Mouse (Mus musculus): ENCODE data around the gene Dxo. TPM values are rescaled to one million over a fixed set of nuclear protein-coding genes. Genes with fewer than 3 reads are reported as not detected.
"Not testable (repeated sequence)": the region's sequence is repeated elsewhere in the genome, so short reads cannot be mapped to it uniquely, and the experiment has no call there.

The Dxo gene
- total RNA-seq, 2 experiments from 2014 or later: 36.7 to 37.7 TPM

DNA sequence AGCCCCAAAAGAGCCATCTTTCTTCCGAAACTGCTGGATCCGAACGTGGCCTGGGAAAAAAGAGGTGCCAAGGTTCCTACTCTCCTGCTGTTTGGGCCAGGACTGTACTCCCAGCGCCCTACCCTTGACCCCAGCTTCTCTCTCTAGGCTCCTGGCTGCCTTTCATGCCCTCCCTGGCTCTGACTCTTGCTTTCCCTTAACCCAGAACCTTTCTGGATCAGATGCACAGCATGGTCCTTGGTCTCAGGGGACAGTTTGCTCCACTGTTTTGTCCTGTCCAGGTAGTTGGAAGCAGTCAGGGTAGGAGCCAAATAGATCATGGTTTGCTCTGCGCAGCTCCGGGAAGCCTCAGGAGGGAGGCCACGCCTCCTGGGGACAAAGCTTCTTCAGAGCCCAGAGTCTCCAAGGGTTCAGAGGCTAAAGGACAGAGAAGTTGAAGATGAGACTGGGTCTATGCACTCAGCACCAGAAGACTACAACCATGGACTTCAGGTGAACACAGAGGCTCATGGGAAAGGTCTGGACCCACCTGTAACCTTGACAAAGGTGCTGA is 21.9 kb upstream of the Dxo start:
- DNase-seq (ENCODE audit: extremely low spot score in 1 of 2, low spot score in 1 of 2): no peak

DNA sequence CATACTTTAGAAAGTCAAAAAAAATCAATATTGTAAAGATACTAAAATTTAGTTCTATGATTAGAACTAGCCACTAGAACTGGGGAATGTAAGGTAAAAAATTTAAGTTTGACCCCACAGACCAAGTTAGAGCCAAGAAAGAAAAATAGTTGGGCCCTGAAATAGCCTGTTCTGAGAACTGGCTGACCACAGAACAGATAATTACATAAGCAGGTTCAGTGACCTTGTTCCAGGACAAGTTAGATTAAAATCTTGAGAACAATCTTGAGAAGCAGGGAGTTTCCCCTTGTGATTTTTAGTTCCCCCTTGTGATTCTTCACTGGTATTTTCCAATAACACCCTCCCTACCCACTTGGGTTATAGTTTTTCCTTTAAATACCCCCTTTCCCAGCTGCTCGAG is 6.0 kb upstream of the Dxo start:
- not testable (repeated sequence) for DNase-seq (ENCODE audit: extremely low spot score in 1 of 2, low spot score in 1 of 2)

DNA sequence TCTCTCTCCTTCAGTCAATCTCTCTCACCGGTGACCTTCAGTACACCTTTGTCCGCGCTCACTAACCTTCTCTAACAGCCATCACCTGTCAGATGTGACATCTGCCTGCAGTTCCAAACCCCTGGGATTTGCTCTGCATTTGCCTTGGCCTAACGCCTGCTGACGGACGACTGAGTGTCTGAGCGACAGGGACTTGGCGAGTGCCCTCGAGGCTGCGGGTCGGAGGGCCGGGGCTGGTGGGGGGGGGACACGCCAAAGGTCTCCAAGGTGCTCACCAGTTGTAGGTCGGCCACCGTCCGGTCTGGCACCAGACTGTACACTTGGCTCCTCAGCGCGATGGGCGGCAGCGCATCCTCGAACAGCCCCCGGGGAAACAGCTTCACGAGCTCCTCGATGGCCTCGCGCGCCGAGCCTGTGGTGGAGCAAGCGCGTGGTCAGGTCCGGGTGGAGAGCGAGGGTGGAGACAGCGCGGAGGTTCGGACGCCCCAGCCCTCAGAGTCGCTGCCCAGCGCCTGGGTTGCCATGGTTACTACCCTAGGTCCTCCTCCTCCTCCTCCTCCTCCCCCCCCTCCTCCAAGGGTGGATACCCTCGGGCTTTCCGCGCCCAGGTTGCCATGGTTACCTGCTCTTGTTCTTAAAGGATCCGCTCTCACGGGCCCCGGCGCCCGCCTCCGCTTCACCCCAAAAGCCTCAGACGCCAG is 514 bp upstream of the Dxo start:
- DNase-seq (ENCODE audit: extremely low spot score in 1 of 2, low spot score in 1 of 2): no peak

DNA sequence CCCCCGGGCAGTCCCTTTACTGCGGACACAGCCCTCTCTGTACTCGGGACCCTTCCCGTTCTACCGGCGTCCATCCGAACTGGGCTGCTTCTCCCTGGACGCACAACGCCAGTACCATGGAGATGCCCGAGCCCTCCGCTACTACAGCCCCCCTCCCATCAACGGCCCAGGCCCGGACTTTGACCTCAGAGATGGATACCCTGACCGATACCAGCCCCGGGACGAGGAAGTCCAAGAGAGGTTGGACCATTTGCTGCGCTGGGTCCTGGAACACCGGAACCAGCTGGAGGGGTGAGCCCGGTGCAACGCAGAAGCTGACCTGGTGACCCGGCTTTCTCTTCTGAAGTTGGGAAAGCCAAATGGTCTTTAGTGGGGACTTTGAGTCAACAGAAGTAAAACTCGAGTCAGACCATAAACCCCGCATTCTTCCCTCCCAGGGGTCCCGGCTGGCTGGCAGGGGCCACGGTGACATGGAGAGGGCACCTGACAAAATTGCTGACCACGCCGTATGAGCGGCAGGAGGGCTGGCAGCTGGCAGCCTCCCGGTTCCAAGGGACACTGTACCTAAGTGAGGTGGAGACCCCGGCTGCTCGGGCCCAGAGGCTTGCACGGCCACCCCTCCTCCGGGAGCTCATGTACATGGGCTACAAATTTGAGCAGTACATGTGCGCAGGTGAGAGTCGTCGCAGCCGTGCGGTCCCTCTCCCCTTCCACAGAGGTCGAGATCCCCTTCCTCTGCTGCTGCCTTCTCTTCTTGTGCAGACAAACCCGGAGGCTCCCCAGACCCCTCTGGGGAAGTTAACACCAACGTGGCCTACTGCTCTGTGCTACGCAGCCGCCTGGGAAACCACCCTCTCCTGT is 875 bp downstream of the Dxo start:
- DNase-seq (ENCODE audit: extremely low spot score in 1 of 2, low spot score in 1 of 2): no peak

DNA sequence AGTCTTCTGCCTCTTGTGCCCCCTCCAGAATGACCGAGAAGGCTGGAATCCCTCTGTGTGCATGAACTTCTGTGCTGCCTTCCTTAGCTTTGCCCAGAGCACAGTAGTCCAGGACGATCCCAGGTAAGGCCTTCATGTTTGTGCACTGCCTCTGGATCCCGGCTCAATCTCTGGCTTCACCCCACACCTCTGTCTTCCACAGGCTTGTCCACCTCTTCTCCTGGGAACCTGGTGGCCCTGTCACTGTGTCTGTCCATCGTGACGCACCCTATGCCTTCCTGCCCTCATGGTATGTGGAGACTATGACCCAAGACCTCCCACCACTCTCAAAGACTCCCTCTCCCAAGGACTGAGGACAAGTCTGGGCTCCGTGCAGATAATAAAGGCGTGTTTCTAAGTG is 2.0 kb downstream of the Dxo start:
- no peak for DNase-seq (ENCODE audit: extremely low spot score in 1 of 2, low spot score in 1 of 2)

DNA sequence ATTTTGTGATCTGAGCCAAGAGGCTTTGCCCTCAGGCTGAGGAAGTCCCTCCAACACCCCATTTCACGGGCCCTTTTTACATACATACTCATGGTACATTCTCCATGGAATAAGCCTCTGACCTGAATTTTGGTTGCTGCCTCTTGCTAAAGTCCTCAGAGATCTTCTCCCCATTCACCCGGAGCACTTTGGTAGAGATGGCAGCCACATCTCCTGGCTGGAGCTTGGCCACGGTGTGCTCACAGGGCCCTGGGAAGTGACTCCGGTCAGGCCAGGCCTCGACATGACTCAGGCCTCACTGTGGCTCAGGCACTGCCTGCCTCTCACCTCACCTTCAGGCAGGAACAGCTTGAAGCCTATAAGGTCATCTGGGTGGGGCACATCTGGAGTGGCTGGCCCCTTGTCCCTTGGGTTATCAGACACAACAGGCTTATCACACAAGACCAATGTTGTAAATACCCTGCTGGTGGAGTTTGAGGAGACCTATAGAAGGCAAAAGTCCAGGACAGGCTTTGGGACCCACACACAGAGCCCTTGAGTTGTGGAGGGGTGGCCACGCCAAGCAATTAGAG is 4.0 kb downstream of the Dxo start:
- DNase-seq (ENCODE audit: extremely low spot score in 1 of 2, low spot score in 1 of 2): no peak

DNA sequence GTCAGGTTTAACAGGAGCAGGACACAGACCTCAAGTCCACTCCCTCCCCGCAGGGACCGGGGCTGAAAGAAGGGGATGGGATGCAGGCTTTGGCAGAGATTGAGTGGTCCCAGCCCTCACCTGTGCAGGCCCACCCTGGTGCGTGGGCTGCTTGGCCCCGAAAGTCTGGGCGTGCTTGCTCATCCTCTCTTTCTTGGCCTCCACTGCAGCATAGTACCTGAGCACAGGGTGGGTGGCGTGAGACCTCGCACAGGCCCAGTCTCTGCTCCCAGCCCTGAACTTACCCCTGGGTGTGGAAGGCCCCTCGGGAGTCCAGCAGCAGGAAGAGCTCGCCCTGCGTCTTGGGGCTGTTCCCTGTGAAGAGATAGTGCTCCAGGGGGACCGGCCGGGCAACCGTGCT is 8.1 kb downstream of the Dxo start:
- DNase-seq (ENCODE audit: extremely low spot score in 1 of 2, low spot score in 1 of 2): no peak

DNA sequence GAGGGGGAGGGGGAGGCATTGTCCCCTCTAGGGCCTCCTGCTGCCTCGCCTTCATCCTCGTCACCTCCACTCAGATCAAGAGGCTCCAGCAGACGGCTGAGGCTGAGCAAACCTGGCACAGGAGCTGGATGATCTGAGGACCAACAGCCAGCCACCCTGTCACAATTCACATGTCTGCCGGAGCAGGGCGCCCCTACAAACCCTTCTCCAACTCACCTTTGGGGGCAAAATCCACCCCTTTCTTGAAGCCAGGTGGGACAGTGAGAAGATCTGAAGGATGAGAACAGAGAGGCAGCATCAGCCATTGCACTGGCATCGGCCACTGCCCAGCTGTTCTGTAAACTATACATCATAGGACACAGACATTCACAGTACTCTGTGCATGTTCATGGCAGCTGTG is 10.4 kb downstream of the Dxo start:
- DNase-seq (ENCODE audit: extremely low spot score in 1 of 2, low spot score in 1 of 2): no peak

DNA sequence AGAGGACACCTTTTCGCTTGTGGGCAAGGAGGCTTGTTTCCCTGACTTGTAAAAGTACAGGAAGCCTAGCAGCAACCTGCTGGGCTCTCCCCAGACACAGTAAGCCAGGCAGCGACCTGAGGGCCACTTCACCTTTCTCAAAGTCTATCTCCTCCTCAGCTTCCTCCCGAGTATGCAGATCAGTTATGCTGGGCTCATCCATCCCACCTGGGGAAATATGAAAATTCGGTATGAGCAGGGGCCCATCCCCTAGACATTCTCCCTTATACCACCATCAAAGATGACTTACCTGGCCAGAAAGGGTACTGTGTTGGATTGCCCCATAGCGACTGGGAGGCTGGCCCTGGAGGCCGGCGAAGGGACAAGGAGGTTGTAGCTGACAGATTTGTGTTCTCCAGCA is 10.8 kb downstream of the Dxo start:
- no peak for DNase-seq (ENCODE audit: extremely low spot score in 1 of 2, low spot score in 1 of 2)

DNA sequence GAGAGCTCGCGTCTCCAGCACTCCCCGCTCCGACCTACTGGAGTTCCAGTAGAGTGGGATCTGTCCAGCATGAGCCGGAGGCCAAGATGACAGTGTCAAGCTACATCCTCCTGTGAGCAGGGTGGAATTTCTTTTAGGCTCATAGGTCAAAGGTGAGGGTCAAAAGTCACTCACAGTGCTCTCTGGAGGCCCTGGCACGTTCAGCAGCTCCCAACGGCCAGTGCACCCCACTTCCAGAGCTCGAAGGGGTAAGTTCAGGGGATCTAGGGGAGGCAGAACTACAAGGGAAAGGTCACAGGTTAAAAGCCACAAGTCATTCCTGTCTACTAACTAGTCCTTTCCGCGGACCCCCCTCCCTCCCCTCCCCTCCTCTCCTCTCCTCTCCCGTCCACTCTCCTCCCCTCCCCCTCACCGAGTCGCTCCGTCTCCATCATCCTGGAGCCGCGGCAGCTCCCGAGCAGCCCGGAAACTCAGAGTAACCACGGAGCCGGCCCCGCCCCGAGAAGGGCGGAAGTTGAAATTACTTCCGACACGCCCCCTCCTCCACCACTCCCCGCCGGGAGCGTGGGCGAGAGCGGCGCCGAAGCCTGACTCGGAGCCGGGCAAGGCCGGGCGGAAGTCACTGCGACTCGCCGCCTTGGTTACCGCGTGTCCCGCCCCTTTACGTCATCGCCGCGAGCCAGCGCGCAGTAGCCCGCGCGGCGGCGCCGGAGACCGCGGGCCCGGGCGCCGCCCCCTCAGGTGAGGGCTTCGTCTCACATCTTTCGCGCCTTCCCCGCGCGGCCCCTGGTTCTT is 13.1 kb downstream of the Dxo start, which contains the start of the genes Skiv2l and Nelfe:
Gene Skiv2l (minus strand): TSS at position 489 of the 795 bp plus-strand sequence.
Gene Nelfe (plus strand): TSS at position 670 of the 795 bp plus-strand sequence.
- DNase-seq (ENCODE audit: extremely low spot score in 1 of 2, low spot score in 1 of 2): peak; percentile 92 to 94

DNA sequence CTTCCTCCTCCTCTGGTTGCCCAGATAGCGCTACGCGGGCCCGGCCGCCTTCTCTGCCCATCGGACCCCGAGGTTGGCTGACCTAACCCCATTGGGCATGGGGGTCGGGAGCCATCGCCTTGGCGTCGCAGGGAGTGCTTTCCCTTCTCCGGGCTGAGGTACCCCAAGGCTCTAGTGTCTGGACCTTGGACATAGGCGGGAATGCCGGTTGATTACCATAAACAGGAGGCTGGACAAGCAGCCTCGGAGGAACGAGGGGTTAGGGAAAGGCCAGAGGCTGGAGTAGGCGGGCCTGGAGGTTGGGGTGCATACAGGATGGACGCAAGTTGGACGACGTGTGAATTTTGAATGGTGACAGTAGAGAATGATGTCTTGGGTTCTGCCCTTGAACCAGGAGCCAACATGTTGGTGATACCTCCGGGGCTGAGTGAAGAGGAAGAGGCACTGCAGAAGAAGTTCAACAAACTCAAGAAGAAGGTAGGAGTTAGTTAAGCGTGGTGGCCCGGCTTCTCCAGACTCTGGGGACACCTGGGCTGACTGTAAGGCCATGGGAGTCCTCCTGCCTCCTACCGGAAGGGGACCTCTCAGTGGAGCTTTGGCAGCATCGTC is 13.8 kb downstream of the Dxo start:
- DNase-seq (ENCODE audit: extremely low spot score in 1 of 2, low spot score in 1 of 2): no peak

DNA sequence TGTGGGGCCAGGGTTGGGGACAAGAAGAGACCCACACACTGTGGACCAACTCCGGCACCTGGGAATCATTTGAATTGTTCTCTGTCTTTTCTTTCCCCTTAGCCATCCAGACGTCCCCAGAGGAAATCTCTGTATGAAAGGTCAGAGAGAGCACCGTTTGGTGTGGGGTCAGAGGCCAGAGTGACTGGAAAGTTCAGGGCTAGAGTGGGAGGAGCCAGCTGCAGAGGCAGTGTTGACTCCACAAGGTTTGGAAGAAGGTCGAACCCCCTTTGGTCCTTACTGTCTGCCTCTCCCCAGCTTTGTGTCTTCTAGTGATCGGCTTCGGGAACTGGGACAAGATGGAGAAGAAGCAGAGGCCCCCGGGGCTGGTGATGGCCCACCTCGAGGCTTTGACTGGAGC is 16.7 kb downstream of the Dxo start:
- DNase-seq (ENCODE audit: extremely low spot score in 1 of 2, low spot score in 1 of 2): no peak

DNA sequence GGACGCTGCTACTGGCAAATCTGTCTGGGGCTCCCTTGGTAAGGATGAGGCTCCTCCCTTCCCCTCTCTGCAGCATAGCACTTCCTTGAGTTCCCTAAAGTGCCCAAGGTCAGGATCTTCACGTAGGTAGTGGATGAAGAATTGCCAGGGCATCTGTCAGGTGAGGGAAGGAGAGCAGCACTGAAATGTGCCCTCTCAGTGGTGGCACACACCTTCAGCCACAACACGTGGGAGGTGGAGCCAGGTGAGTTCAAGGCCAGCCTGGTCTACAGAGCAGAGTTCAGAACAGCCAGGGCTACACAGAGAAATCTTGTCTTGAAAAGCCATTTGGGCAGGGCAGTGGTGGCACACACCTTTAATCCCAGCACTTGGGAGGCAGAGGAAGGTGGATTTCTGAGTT is 17.9 kb downstream of the Dxo start:
- no peak for DNase-seq (ENCODE audit: extremely low spot score in 1 of 2, low spot score in 1 of 2)

DNA sequence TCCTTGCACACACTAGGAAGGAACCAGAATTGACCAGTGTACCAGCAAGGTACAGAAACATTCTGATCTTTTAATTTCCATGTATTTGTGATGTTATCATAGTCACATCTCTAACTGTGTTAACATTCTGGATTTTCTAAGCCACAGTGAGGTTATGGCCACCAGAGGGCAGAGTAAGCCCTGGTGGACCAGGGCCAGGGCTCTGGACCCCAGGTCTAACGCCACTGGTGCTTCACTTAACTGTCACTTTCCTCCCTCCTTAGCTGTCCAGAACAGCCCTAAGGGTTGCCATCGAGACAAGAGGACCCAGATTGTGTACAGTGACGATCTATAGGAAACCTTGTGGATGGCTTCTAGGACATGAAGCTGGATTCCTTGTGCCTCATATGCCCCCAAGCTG is 19.0 kb downstream of the Dxo start:
- peak in 1 of 2 experiments; percentile 60 for DNase-seq (ENCODE audit: extremely low spot score in 1 of 2, low spot score in 1 of 2)

DNA sequence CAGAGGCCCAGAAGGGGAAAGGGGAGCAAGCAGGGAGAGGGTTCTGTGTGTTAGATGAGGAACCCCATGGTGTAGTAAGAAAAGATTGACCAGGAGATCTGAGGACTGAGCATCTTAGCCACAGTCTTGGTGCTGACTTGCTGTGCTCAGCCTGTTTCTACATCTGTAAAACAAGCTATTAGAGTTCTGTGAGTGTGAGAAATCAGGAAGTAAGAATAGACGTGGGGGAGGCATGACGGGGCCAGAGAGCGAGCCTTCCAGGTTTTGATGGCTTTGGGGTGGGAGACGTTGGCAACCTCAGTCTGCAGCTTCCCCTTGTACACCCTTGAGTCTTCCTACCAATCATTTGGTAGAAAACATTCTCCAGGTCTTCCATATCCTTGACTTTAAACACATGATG is 21.9 kb downstream of the Dxo start:
- DNase-seq (ENCODE audit: extremely low spot score in 1 of 2, low spot score in 1 of 2): no peak

DNA sequence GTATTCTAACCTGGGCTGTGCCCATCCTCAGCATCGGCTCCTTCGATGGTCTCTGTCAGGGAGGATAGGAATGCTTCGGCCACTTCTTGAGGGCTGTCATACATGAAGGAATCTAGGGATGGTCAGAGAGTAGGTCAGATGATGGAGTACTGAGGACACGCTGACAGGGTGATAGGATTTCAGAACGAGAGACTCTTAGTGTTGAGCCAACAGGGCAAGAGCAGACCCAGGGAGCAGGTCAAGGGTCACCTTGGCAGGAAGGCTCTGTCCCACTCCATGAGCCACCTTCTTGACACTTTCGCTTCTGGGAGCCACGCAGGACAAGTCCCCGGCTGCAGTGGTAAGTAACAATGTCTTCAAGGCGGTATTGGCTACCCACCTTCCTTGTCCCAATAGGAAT is 23.7 kb downstream of the Dxo start:
- DNase-seq (ENCODE audit: extremely low spot score in 1 of 2, low spot score in 1 of 2): no peak

DNA sequence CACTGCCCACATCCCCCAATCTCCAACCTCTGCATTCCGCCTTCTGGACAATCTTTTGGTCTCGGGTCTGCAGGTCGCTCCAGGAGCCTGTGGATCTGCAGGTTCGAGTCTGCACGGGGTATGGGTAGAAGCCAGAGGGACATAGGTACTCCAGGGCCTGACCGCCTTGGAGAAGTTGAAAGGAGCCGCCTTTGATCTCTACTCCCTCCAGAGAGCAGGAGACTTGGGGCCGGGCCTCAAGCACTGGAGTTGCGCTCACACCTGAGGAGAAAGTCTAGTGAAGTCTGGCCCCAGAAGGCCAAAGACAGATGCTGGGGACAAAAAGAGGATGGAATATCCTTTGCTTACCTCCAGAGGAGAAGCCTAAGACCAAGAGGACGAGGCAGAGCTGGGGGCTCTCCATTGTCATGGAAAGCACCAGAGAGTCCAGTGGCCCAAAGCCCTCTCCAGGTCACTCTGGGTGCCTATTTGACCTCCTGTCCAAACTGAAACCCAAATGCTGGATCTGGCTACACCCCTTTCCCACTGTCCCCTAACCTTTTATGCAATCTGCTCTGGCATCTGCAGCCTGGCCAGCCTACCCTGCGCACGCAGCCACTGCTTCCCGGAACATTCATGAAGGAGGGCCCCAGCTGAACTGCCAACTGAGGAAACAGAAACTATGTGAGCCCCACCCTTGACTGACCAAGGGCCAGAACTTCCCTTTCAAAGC is 25.0 kb downstream of the Dxo start:
- no peak for DNase-seq (ENCODE audit: extremely low spot score in 1 of 2, low spot score in 1 of 2)

DNA sequence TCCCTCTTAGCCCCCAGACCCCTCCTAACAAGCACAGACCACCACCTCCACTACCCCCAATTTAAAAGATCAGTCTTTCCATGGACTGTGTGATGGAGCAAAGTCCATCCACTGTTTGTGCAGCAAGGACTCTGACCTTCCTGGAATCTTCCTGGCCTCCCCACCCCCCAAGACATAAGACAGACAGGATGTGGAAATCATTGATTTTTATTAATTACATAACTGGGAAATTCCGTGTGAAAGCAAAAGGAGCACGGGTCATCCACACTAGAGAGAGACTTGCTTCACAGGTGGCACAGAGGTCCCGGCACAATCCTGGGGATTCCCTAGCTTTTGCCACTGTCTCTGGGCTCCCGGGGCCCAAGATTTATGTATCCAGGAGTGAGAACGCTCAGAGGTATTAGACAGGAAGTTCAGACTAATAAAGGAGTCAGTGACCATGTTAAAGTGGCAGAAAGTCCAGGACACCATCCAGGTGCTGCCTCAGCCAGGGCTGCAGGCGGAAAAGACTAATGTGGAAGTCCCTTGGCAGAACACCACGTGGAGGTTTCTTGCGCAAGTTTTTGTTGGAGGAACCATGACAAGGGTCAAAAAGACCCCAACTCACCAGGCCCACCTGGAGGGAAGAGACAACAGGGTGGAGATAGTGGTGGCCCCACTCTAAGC is 25.7 kb downstream of the Dxo start, which contains the start of gene Cfb:
Gene Cfb (minus strand): TSS at position 103 of the 666 bp plus-strand sequence.
- DNase-seq (ENCODE audit: extremely low spot score in 1 of 2, low spot score in 1 of 2): no peak

DNA sequence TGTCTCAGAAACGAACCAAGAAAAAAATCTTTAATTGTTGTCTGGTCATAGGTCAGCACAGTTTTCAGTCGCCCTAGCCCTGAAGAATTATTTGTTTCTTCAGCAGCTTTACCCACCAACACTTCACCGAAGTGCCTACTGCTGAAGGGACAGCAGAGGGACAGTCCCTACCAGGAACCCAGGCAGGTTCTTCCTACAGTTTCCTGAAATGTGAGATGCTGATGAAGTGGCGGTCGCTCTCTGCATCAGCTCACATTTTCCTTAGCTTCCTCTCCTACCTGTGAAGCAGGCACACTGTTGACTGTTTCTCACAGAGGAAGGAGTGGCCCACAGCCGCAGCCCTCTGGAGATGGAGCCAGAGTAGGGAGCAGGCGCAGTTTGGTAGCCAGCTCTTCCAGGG is 29.2 kb downstream of the Dxo start:
- DNase-seq (ENCODE audit: extremely low spot score in 1 of 2, low spot score in 1 of 2): no peak

All from layer of hippocampus, postnatal 25 days (tissue).